Mouse (Mus musculus) liver, adult 2 months (tissue): ENCODE results near the gene Cacna1c. TPM values are rescaled to one million over a fixed set of nuclear protein-coding genes. Genes with fewer than 3 reads are reported as not detected.

Experiments
- DNase-seq: peaks from one replicate; pipeline ENCODE4 v3.0.0-alpha.2; 2011; ENCODE audit warnings: low read depth, low spot score; ENCODE audit errors: extremely low read depth
- H3K27ac ChIP-seq: fragments of 200-500 bp; replicated peaks from 2 replicates; pipeline ENCODE4 v1.5.1; 2012; ENCODE audit warnings: low read depth, mild to moderate bottlenecking, control low read depth, inconsistent platforms, low read length; ENCODE audit not compliant: insufficient read depth
- H3K27me3 ChIP-seq: fragments of 200-500 bp; 2 replicates; pipeline ENCODE4 v1.6.1; 2012; ENCODE audit warnings: mild to moderate bottlenecking, moderate library complexity, low read length, inconsistent platforms; ENCODE audit not compliant: control insufficient read depth, insufficient read depth
- H3K36me3 ChIP-seq: fragments of 200-500 bp; 2 replicates; pipeline ENCODE4 v1.6.1; 2012; ENCODE audit warnings: low read length, inconsistent platforms; ENCODE audit not compliant: control insufficient read depth, insufficient read depth
- H3K4me1 ChIP-seq: fragments of 200-500 bp; 2 replicates; pipeline ENCODE4 v1.6.1; 2011; ENCODE audit warnings: low read length; ENCODE audit not compliant: control insufficient read depth, insufficient read depth
- H3K4me3 ChIP-seq: fragments of 200-500 bp; 2 replicates; pipeline ENCODE4 v1.5.1; 2011; ENCODE audit warnings: low read depth, mild to moderate bottlenecking, control low read depth, low read length, moderate library complexity; ENCODE audit not compliant: insufficient read depth
- H3K79me2 ChIP-seq: fragments of 200-500 bp; 2 replicates; pipeline ENCODE4 v1.6.1; 2012; ENCODE audit warnings: inconsistent platforms, mild to moderate bottlenecking, low read length, moderate library complexity; ENCODE audit not compliant: control insufficient read depth, insufficient read depth
- H3K9ac ChIP-seq: fragments of 200-500 bp; 2 replicates; pipeline ENCODE4 v1.6.1; 2012; ENCODE audit warnings: low read depth, mild to moderate bottlenecking, control low read depth, inconsistent platforms, low read length
- CTCF ChIP-seq: fragments of 200-500 bp; IDR thresholded peaks from 2 replicates; pipeline ENCODE4 v1.5.1; 2011; ENCODE audit warnings: low read depth, low read length, control low read depth
- POLR2A ChIP-seq: fragments of 200-500 bp; IDR thresholded peaks from 2 replicates; pipeline ENCODE4 v1.6.1; 2011; ENCODE audit warnings: low read length, control low read depth; ENCODE audit not compliant: insufficient read depth; ENCODE audit errors: extremely low read depth
- WGBS: fragments of 180-500 bp; shearing (Covaris S2); methylation state at CpG from one replicate; pipeline ENCODE4 v1.1.7; 2018; 5-methylcytosine and 5-hydroxymethylcytosine counted together
- polyA plus RNA-seq: library from polyadenylated mRNA; depleted of rRNA; stranded (reverse); fragments of >200 nt; gene quantifications from 2 replicates; pipeline ENCODE4 v1.2.3, GENCODE M21; 2012
- total RNA-seq: library from RNA; depleted of rRNA; stranded (reverse); fragments of >200 nt; gene quantifications from 2 replicates; pipeline ENCODE4 v1.2.3, GENCODE M21; 2014

Gene Cacna1c
- total and polyA plus RNA-seq, 2 experiments = 0.09 to 0.18 TPM

- Histone ChIP-seq H3K4me3 (no peak overlapping the region), H3K9ac (no peak overlapping the region), H3K27me3 (no peaks in the 10 kb centered on the region), H3K79me2 (no peaks in the 10 kb centered on the region), H3K4me1 (no peaks in the 10 kb centered on the region), H3K27ac (no peak overlapping the region), H3K36me3 (no peaks in the 10 kb centered on the region)
- DNase-seq = no peak
- WGBS = 72% methylated on average over 6 of the region's 6 CpGs
- TF ChIP-seq CTCF (no peak), POLR2A (no peak)
Measured at GRCm38 (mm10) chr6:118825400-118825871, 370.8 kb downstream of the Cacna1c start.

- H3K27me3 ChIP-seq = no peaks in the 10 kb centered on the region; the same call in 1 of the 2 replicates
- no peaks in the 10 kb centered on the region for H3K79me2 ChIP-seq
- H3K4me1 ChIP-seq = no peaks in the 10 kb centered on the region
- H3K4me3 ChIP-seq = no peak overlapping the region
- H3K27ac ChIP-seq = no peak overlapping the region
- H3K36me3 ChIP-seq = no peaks in the 10 kb centered on the region
- DNase-seq = no peak
- H3K9ac ChIP-seq = no peak overlapping the region
- 93% methylated on average over 5 of the region's 5 CpGs for WGBS
- no peak for TF ChIP-seq POLR2A
- no peak for TF ChIP-seq CTCF
Measured at GRCm38 (mm10) chr6:118821536-118821935, 374.7 kb downstream of the Cacna1c start.

DNA sequence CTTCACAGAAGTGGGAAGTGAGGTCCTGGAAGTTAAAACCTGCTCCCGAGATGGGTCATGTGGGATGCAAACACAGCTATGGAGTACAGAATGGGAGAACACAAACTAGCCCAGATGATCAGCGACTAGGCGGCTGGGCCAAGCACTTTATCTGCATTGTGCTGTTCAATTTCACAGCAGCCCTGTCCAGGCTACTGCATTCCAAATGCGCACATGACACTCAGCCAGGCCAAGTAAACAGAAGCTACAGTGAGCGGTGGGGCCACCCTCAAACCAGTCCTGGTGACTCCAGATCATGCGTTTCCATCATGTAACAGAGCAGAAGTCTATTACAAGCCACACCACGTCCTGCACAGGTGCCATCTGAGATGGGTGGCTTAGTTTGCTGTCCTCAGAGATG lies 376.6 kb downstream of the Cacna1c start:
- 67% methylated on average over 7 of the region's 7 CpGs for WGBS
- no peak overlapping the region for H3K27ac ChIP-seq

DNA sequence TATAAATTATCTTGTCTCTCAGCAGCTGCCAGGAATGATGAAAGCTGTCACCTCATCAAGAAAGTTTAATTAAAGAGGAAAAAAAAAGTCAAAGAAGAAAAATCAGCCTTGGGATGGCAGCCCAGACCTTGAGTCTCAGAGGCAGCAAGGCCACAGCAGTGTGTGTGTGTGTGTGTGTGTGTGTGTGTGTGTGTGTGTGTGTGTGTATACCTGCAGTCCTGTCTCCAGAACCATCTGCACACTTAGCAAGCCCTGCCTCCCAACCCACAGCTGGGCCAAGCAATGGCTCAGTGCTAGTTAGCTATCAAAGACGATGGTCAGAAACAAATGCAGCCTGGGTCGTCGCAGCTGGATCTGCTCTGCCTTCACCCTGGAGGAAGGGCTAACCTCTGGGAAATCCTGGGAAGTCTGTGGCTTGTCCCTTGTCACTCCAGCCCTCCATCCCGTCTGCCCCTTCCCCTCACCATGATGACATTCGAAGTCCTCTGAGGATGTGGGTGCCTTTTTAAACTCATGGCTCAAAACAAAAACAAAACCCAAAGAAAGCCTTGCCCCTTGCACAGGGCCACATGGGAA lies 378.2 kb downstream of the Cacna1c start:
- Histone ChIP-seq H3K4me1 (no peaks in the 10 kb centered on the region), H3K36me3 (no peaks in the 10 kb centered on the region), H3K27ac (no peak overlapping the region), H3K4me3 (no peak overlapping the region), H3K27me3 (no peaks in the 10 kb centered on the region; the same call in 1 of the 2 replicates), H3K79me2 (no peaks in the 10 kb centered on the region), H3K9ac (no peak overlapping the region)
- no peak for DNase-seq
- WGBS = 69% methylated on average over 5 of the region's 5 CpGs
- no peak for TF ChIP-seq POLR2A
- TF ChIP-seq CTCF = no peak

More for the DNA sequence above, 376.6 kb downstream of the Cacna1c start:
- H3K36me3 ChIP-seq = no peaks in the 10 kb centered on the region
- no peak overlapping the region for H3K4me3 ChIP-seq
- no peak overlapping the region for H3K9ac ChIP-seq
- no peaks in the 10 kb centered on the region for H3K79me2 ChIP-seq
- DNase-seq = peak; percentile 6
- H3K4me1 ChIP-seq = no peaks in the 10 kb centered on the region
- no peaks in the 10 kb centered on the region; the same call in 1 of the 2 replicates for H3K27me3 ChIP-seq
- TF ChIP-seq CTCF = no peak
- no peak for TF ChIP-seq POLR2A

- H3K4me3 ChIP-seq = no peak overlapping the region
- H3K27ac ChIP-seq = no peak overlapping the region
- H3K27me3 ChIP-seq = no peaks in the 10 kb centered on the region; the same call in 1 of the 2 replicates
- no peaks in the 10 kb centered on the region for H3K4me1 ChIP-seq
- no peaks in the 10 kb centered on the region for H3K79me2 ChIP-seq
- H3K9ac ChIP-seq = no peak overlapping the region
- DNase-seq = no peak
- WGBS = 91% methylated on average over 6 of the region's 6 CpGs
- no peaks in the 10 kb centered on the region for H3K36me3 ChIP-seq
- no peak for TF ChIP-seq POLR2A
- TF ChIP-seq CTCF = no peak
Measured at GRCm38 (mm10) chr6:118816253-118816652, 380.0 kb downstream of the Cacna1c start.

GRCm38 (mm10) chr6:118812556-118812955 lies 383.7 kb downstream of the Cacna1c start:
- H3K36me3 ChIP-seq = no peaks in the 10 kb centered on the region
- H3K9ac ChIP-seq = no peak overlapping the region
- H3K27ac ChIP-seq = no peak overlapping the region
- WGBS = 73% methylated on average over 3 of the region's 3 CpGs
- no peak overlapping the region for H3K4me3 ChIP-seq
- H3K27me3 ChIP-seq = no peaks in the 10 kb centered on the region
- TF ChIP-seq CTCF (no peak), POLR2A (no peak)
- H3K79me2 ChIP-seq = no peaks in the 10 kb centered on the region
- H3K4me1 ChIP-seq = no peaks in the 10 kb centered on the region
- no peak for DNase-seq
